Mouse (Mus musculus) stomach, embryonic 14.5 days (tissue): ENCODE results near the gene Zbtb48. TPM values are rescaled to one million over a fixed set of nuclear protein-coding genes. Genes with fewer than 3 reads are reported as not detected.

Source experiments
- ATAC-seq: fragments of 200-750 bp; cut with Nextera tagmentation; 2 replicates; pipeline ENCODE4 v1.8.0; 2017; ENCODE audit warnings: low read depth, moderate TSS enrichment; ENCODE audit not compliant: insufficient number of reproducible peaks, insufficient read depth, low FRiP score
- H3K27ac ChIP-seq: fragments of 300-500 bp; sonication (generic); 2 replicates; pipeline ENCODE4 v1.5.1; 2014; ENCODE audit warnings: mild to moderate bottlenecking, low read length, moderate library complexity, mixed read lengths
- H3K27me3 ChIP-seq: fragments of 300-500 bp; sonication (generic); 2 replicates; pipeline ENCODE4 v1.6.1; 2014; ENCODE audit warnings: low read length, control low read depth, mixed read lengths; ENCODE audit not compliant: control insufficient read depth, insufficient read depth
- H3K36me3 ChIP-seq: fragments of 300-500 bp; sonication (generic); 2 replicates; pipeline ENCODE4 v1.6.1; 2014; ENCODE audit warnings: mild to moderate bottlenecking, control low read depth, low read length, moderate library complexity, mixed read lengths; ENCODE audit not compliant: control insufficient read depth, insufficient read depth
- H3K4me1 ChIP-seq: fragments of 300-500 bp; sonication (generic); 2 replicates; pipeline ENCODE4 v1.6.1; 2014; ENCODE audit warnings: low read length, control low read depth, mixed read lengths; ENCODE audit not compliant: control insufficient read depth, insufficient read depth
- H3K4me2 ChIP-seq: fragments of 300-500 bp; sonication (generic); replicated peaks from 2 replicates; pipeline ENCODE4 v1.6.1; 2014; ENCODE audit warnings: low read depth, low read length, control low read depth
- H3K4me3 ChIP-seq: fragments of 300-500 bp; sonication (generic); 2 replicates; pipeline ENCODE4 v1.5.1; 2014; ENCODE audit warnings: low read depth, low read length, control low read depth
- H3K9ac ChIP-seq: fragments of 300-500 bp; sonication (generic); replicated peaks from 2 replicates; pipeline ENCODE4 v1.6.1; 2014; ENCODE audit warnings: low read depth, mild to moderate bottlenecking, control low read depth, low read length, moderate library complexity, mixed read lengths
- H3K9me3 ChIP-seq: fragments of 300-500 bp; sonication (generic); 2 replicates; pipeline ENCODE4 v1.6.1; 2016; ENCODE audit warnings: low read depth, low read length, control low read depth; ENCODE audit not compliant: control insufficient read depth
- WGBS: fragments of 180-500 bp; shearing (Covaris S2); extraction: QIAGEN DNeasy Blood & Tissue Kit; methylation state at CpG from one replicate; pipeline ENCODE4 v1.1.7; 2014; 5-methylcytosine and 5-hydroxymethylcytosine counted together
- polyA plus RNA-seq: library from polyadenylated mRNA; unstranded; fragments of >200 nt; fragmentation: Nextera tagmentation; extraction: Ambion mirVana; gene quantifications from 2 replicates; pipeline ENCODE4 v1.2.1, GENCODE M21; 2014

The Zbtb48 gene
- polyA plus RNA-seq, 1 experiment from 2014 or later: 21.8 TPM

- 64% methylated on average over 4 of the region's 4 CpGs for WGBS
Observed at GRCm38 (mm10) chr4:152001335-152001734, 26.1 kb downstream of the Zbtb48 start.

GRCm38 (mm10) chr4:152000906-152001305, 26.6 kb downstream of the Zbtb48 start:
- Histone ChIP-seq H3K4me3 (no peak overlapping the region), H3K27ac (no peak overlapping the region), H3K9ac (no peak overlapping the region), H3K4me2 (no peak overlapping the region), H3K36me3 (no peaks in the 10 kb centered on the region), H3K9me3 (no peaks in the 10 kb centered on the region), H3K4me1 (peaks cover 4% of the 10 kb centered on the region; the same call in 1 of the 2 replicates), H3K27me3 (no peaks in the 10 kb centered on the region)
- 23% methylated on average over 4 of the region's 4 CpGs for WGBS
- ATAC-seq: no peak

More at GRCm38 (mm10) chr4:152001335-152001734, 26.1 kb downstream of the Zbtb48 start:
- Histone ChIP-seq H3K4me1 (peaks cover 4% of the 10 kb centered on the region; the same call in 1 of the 2 replicates), H3K27me3 (no peaks in the 10 kb centered on the region), H3K36me3 (no peaks in the 10 kb centered on the region), H3K4me2 (no peak overlapping the region), H3K9me3 (no peaks in the 10 kb centered on the region), H3K4me3 (no peak overlapping the region), H3K9ac (no peak overlapping the region), H3K27ac (no peak overlapping the region)
- no peak for ATAC-seq

- Histone ChIP-seq H3K27ac (no peak overlapping the region), H3K9me3 (no peaks in the 10 kb centered on the region), H3K4me1 (peaks cover 5% of the 10 kb centered on the region; the same call in 1 of the 2 replicates), H3K27me3 (no peaks in the 10 kb centered on the region), H3K9ac (no peak overlapping the region), H3K4me3 (no peak overlapping the region), H3K4me2 (no peak overlapping the region), H3K36me3 (no peaks in the 10 kb centered on the region)
- no peak for ATAC-seq
- WGBS: 60% methylated on average over 3 of the region's 3 CpGs
Observed at GRCm38 (mm10) chr4:151999481-151999880, 28.0 kb downstream of the Zbtb48 start.

GRCm38 (mm10) chr4:151997701-151998100, 29.8 kb downstream of the Zbtb48 start:
- H3K9ac ChIP-seq: no peak overlapping the region
- H3K9me3 ChIP-seq: no peaks in the 10 kb centered on the region
- 65% methylated on average over 3 of the region's 3 CpGs for WGBS
- H3K4me1 ChIP-seq: peaks cover 16% of the 10 kb centered on the region; the same call in 1 of the 2 replicates
- H3K4me2 ChIP-seq: peak overlapping the region; percentile 62
- ATAC-seq: no peak
- no peak overlapping the region for H3K27ac ChIP-seq
- peak overlapping the region; percentile 97; the same call in 1 of the 2 replicates for H3K4me3 ChIP-seq
- no peaks in the 10 kb centered on the region for H3K36me3 ChIP-seq
- no peaks in the 10 kb centered on the region for H3K27me3 ChIP-seq

GRCm38 (mm10) chr4:151996951-151997222, 30.6 kb downstream of the Zbtb48 start:
- no peaks in the 10 kb centered on the region for H3K9me3 ChIP-seq
- 4% methylated on average over 13 of the region's 13 CpGs for WGBS
- peaks cover 16% of the 10 kb centered on the region; the same call in 1 of the 2 replicates for H3K4me1 ChIP-seq
- H3K4me3 ChIP-seq: peak overlapping the region; percentile 97
- H3K27me3 ChIP-seq: no peaks in the 10 kb centered on the region
- peak overlapping the region; percentile 65 for H3K9ac ChIP-seq
- no peak for ATAC-seq
- peaks cover 8% of the 10 kb centered on the region for H3K36me3 ChIP-seq
- H3K27ac ChIP-seq: peak overlapping the region; percentile 86
- peak overlapping the region; percentile 62 for H3K4me2 ChIP-seq

GRCm38 (mm10) chr4:151996173-151996950, 31.1 kb downstream of the Zbtb48 start, which contains the start of gene Phf13:
Gene Phf13, minus strand, starts transcription at chr4:151996258.
- no peaks in the 10 kb centered on the region for H3K9me3 ChIP-seq
- H3K4me2 ChIP-seq: peak within 1 kb of the TSS; percentile 76
- peaks cover 13% of the 10 kb centered on the region for H3K36me3 ChIP-seq
- peak within 1 kb of the TSS; percentile 86 for H3K27ac ChIP-seq
- WGBS: under 1% methylated on average over 92 of the region's 94 CpGs
- H3K4me3 ChIP-seq: peak within 1 kb of the TSS; percentile 97
- H3K4me1 ChIP-seq: peaks cover 16% of the 10 kb centered on the region; the same call in 1 of the 2 replicates
- peak within 1 kb of the TSS; percentile 98 for H3K9ac ChIP-seq
- no peaks in the 10 kb centered on the region for H3K27me3 ChIP-seq
- peak; percentile 96 for ATAC-seq

- H3K9me3 ChIP-seq: no peaks in the 10 kb centered on the region
- peaks cover 21% of the 10 kb centered on the region for H3K36me3 ChIP-seq
- 1% methylated on average over 73 of the region's 111 CpGs for WGBS
- peak overlapping the region; percentile 82 for H3K27ac ChIP-seq
- peaks cover 16% of the 10 kb centered on the region; the same call in 1 of the 2 replicates for H3K4me1 ChIP-seq
- H3K4me3 ChIP-seq: peak overlapping the region; percentile 97
- H3K27me3 ChIP-seq: no peaks in the 10 kb centered on the region
- H3K4me2 ChIP-seq: peak overlapping the region; percentile 76
- ATAC-seq: no peak; the same call in 1 of the 2 replicates
- H3K9ac ChIP-seq: peak overlapping the region; percentile 98
Observed at GRCm38 (mm10) chr4:151995371-151996172, 31.9 kb downstream of the Zbtb48 start.
